Mouse (Mus musculus): Measurements from ENCODE around the gene P2rx7. TPM values are rescaled to one million over a fixed set of nuclear protein-coding genes. Genes with fewer than 3 reads are reported as not detected.

The P2rx7 gene
- polyA plus RNA-seq, 1 experiment from 2014 or later, result 1.3 TPM

DNA sequence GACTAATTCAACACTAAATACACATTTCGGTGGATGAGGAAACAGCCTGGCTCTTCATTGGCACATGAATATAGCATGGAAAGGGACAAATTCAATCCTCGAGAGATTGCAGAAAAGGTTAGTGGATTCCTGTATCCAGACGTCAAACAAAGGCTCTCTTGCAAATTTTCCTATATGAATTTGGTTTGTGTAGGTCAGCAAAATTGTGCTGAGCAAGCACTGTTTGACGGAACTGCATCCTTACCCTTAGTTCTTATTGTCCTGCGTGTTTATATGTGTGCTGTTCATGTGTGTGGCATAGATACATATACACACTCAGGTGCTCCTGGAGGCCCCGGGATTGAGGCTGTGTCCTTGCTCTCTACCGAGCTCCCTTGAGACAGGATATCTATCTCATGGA, 45.4 kb downstream of the P2rx7 start:
- DNase-seq (ENCODE audit: low spot score) (no peak), ATAC-seq (replicated peaks; ENCODE audit: low FRiP score) (no peak)
- Histone ChIP-seq H3K36me3 (ENCODE audit: control insufficient read depth, insufficient read depth, low read length) (no peaks in the 10 kb centered on the region), H3K4me1 (replicated peaks; ENCODE audit: control insufficient read depth, insufficient read depth, low read length) (no peaks in the 10 kb centered on the region), H3K4me2 (no peak overlapping the region), H3K9ac (ENCODE audit: low read depth, low read length) (no peak overlapping the region), H3K9me3 (ENCODE audit: control insufficient read depth, low read length) (no peaks in the 10 kb centered on the region), H3K4me3 (ENCODE audit: low read depth, low read length) (no peak overlapping the region), H3K27ac (ENCODE audit: low read depth, low read length) (no peak overlapping the region), H3K27me3 (replicated peaks; ENCODE audit: control insufficient read depth, insufficient read depth, low read length) (no peaks in the 10 kb centered on the region)
- 88% methylated on average over 7 of the region's 7 CpGs for WGBS

DNA sequence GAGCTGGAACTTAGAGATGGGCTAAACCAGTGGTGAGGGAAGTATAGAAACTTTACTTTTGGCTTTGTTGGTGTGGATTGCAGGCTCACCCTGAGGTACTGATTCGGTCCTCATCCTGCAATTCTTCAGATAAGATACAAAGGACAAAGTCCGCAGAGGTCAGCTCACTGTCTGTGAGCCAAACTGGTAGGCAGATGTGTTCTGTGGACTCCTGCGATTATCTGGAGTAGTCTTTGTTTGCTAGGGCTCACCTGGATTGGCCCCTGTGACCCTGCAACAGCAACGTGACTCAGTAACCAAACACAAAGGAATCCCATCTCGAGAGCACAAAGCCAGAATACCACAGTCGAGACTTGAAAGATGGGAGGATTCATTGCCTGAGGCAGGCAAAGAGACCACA, 46.8 kb downstream of the P2rx7 start:
- Histone ChIP-seq H3K9ac (ENCODE audit: low read depth, low read length) (no peak overlapping the region), H3K9me3 (ENCODE audit: control insufficient read depth, low read length) (no peaks in the 10 kb centered on the region), H3K27me3 (replicated peaks; ENCODE audit: control insufficient read depth, insufficient read depth, low read length) (no peaks in the 10 kb centered on the region), H3K4me3 (ENCODE audit: low read depth, low read length) (no peak overlapping the region), H3K4me1 (replicated peaks; ENCODE audit: control insufficient read depth, insufficient read depth, low read length) (no peaks in the 10 kb centered on the region), H3K4me2 (no peak overlapping the region), H3K36me3 (ENCODE audit: control insufficient read depth, insufficient read depth, low read length) (no peaks in the 10 kb centered on the region), H3K27ac (ENCODE audit: low read depth, low read length) (no peak overlapping the region)
- no peak for ATAC-seq (replicated peaks; ENCODE audit: low FRiP score)
- WGBS, result 64% methylated on average over 6 of the region's 6 CpGs
- DNase-seq (ENCODE audit: low spot score), result no peak

- H3K9ac ChIP-seq (ENCODE audit: low read depth, low read length), result no peak overlapping the region
- DNase-seq (ENCODE audit: low spot score), result no peak
- no peaks in the 10 kb centered on the region for H3K9me3 ChIP-seq (ENCODE audit: control insufficient read depth, low read length)
- no peaks in the 10 kb centered on the region for H3K27me3 ChIP-seq (replicated peaks; ENCODE audit: control insufficient read depth, insufficient read depth, low read length)
- H3K36me3 ChIP-seq (ENCODE audit: control insufficient read depth, insufficient read depth, low read length), result no peaks in the 10 kb centered on the region
- WGBS, result 64% methylated on average over 13 of the region's 13 CpGs
- H3K27ac ChIP-seq (ENCODE audit: low read depth, low read length), result no peak overlapping the region
- H3K4me2 ChIP-seq, result no peak overlapping the region
- no peak overlapping the region for H3K4me3 ChIP-seq (ENCODE audit: low read depth, low read length)
- no peak for ATAC-seq (replicated peaks; ENCODE audit: low FRiP score)
- peaks cover 11% of the 10 kb centered on the region for H3K4me1 ChIP-seq (replicated peaks; ENCODE audit: control insufficient read depth, insufficient read depth, low read length)
Observed at GRCm38 (mm10) chr5:122693431-122694207, 49.9 kb downstream of the P2rx7 start.

DNA sequence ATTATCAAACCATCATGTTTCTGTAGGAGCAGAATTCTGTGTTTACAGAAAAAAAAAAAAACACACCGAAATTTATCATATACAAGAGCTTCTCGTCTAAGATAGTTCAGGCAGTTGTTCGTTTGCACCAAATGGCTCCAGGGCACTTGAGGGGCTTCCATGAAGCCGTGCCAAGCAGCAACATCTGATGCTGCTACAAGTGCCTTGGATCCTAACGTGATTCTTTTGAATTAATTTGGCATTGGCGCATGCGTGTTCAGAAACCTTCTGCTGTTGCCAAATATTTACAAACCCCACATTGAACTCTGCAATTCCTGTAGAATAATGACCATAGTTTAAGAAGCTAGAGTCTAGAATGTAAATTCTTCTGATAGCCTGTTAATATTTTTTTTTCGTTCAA, 51.8 kb downstream of the P2rx7 start:
- H3K9me3 ChIP-seq (ENCODE audit: control insufficient read depth, low read length), result no peaks in the 10 kb centered on the region
- no peak for DNase-seq (ENCODE audit: low spot score)

GRCm38 (mm10) chr5:122698041-122698700, 54.5 kb downstream of the P2rx7 start:
- Histone ChIP-seq H3K27ac (ENCODE audit: low read depth, low read length) (no peak overlapping the region), H3K9ac (ENCODE audit: low read depth, low read length) (no peak overlapping the region), H3K4me2 (peak overlapping the region; percentile 25), H3K4me1 (replicated peaks; ENCODE audit: control insufficient read depth, insufficient read depth, low read length) (peaks cover 31% of the 10 kb centered on the region), H3K4me3 (ENCODE audit: low read depth, low read length) (no peak overlapping the region), H3K9me3 (ENCODE audit: control insufficient read depth, low read length) (no peaks in the 10 kb centered on the region), H3K27me3 (replicated peaks; ENCODE audit: control insufficient read depth, insufficient read depth, low read length) (no peaks in the 10 kb centered on the region), H3K36me3 (ENCODE audit: control insufficient read depth, insufficient read depth, low read length) (no peaks in the 10 kb centered on the region)
- DNase-seq (ENCODE audit: low spot score) (no peak), ATAC-seq (replicated peaks; ENCODE audit: low FRiP score) (no peak)
- 52% methylated on average over 10 of the region's 10 CpGs for WGBS

More for the DNA sequence above, 51.8 kb downstream of the P2rx7 start:
- H3K9ac ChIP-seq (ENCODE audit: low read depth, low read length), result no peak overlapping the region
- WGBS, result 83% methylated on average over 8 of the region's 8 CpGs
- H3K4me2 ChIP-seq, result no peak overlapping the region
- no peak overlapping the region for H3K4me3 ChIP-seq (ENCODE audit: low read depth, low read length)
- no peaks in the 10 kb centered on the region for H3K36me3 ChIP-seq (ENCODE audit: control insufficient read depth, insufficient read depth, low read length)
- no peaks in the 10 kb centered on the region for H3K27me3 ChIP-seq (replicated peaks; ENCODE audit: control insufficient read depth, insufficient read depth, low read length)
- no peak for ATAC-seq (replicated peaks; ENCODE audit: low FRiP score)
- H3K4me1 ChIP-seq (replicated peaks; ENCODE audit: control insufficient read depth, insufficient read depth, low read length), result peaks cover 24% of the 10 kb centered on the region
- H3K27ac ChIP-seq (ENCODE audit: low read depth, low read length), result no peak overlapping the region

GRCm38 (mm10) chr5:122698701-122699060, 55.0 kb downstream of the P2rx7 start:
- Histone ChIP-seq H3K27ac (ENCODE audit: low read depth, low read length) (no peak overlapping the region), H3K4me3 (ENCODE audit: low read depth, low read length) (no peak overlapping the region), H3K36me3 (ENCODE audit: control insufficient read depth, insufficient read depth, low read length) (no peaks in the 10 kb centered on the region), H3K4me1 (replicated peaks; ENCODE audit: control insufficient read depth, insufficient read depth, low read length) (peaks cover 35% of the 10 kb centered on the region), H3K9ac (ENCODE audit: low read depth, low read length) (no peak overlapping the region), H3K4me2 (peak overlapping the region; percentile 25), H3K9me3 (ENCODE audit: control insufficient read depth, low read length) (no peaks in the 10 kb centered on the region), H3K27me3 (replicated peaks; ENCODE audit: control insufficient read depth, insufficient read depth, low read length) (no peaks in the 10 kb centered on the region)
- WGBS, result 57% methylated on average over 9 of the region's 9 CpGs
- ATAC-seq (replicated peaks; ENCODE audit: low FRiP score), result no peak
- no peak for DNase-seq (ENCODE audit: low spot score)

DNA sequence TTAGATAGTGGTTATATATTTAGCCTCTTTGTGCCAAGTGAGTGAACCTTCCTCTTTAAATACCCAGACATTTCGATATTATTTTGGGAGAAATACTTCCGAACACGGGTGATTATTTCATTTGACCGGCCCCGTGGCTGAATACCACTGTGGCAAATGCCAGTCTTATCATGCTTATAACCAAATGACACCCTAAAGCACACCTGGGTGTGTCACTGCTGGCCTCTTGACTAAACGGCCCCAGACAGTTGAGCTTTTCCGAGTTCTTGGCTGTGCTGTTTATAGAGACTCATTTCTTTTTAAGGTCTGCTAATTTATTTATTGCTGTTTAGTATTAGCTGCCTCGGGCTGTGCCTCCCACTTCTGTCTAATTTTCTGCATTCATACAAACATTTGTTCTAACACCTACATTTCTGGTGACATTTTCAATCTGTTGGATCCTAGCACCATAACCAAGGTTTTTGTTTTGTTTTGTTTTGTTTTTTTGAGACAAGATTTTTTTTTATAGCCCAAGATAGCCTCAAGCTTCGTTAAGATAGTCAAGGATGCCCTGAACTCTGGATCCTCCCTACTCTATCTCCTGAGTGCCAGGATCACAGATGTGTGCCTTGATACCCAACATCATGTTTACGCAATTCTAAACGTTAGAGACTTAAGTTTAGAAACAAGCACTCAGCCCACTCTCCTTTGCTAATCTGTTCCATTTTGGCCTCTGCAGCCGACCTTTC, 56.6 kb downstream of the P2rx7 start:
- WGBS, result 66% methylated on average over 12 of the region's 12 CpGs
- H3K27me3 ChIP-seq (replicated peaks; ENCODE audit: control insufficient read depth, insufficient read depth, low read length), result no peaks in the 10 kb centered on the region
- peak overlapping the region; percentile 4; the same call in 1 of the 2 replicates for H3K4me2 ChIP-seq
- H3K4me3 ChIP-seq (ENCODE audit: low read depth, low read length), result no peak overlapping the region
- H3K36me3 ChIP-seq (ENCODE audit: control insufficient read depth, insufficient read depth, low read length), result no peaks in the 10 kb centered on the region
- no peak overlapping the region for H3K9ac ChIP-seq (ENCODE audit: low read depth, low read length)
- peaks cover 37% of the 10 kb centered on the region for H3K4me1 ChIP-seq (replicated peaks; ENCODE audit: control insufficient read depth, insufficient read depth, low read length)
- DNase-seq (ENCODE audit: low spot score) (no peak), ATAC-seq (replicated peaks; ENCODE audit: low FRiP score) (peak; percentile 53)
- H3K9me3 ChIP-seq (ENCODE audit: control insufficient read depth, low read length), result no peaks in the 10 kb centered on the region
- H3K27ac ChIP-seq (ENCODE audit: low read depth, low read length), result peak overlapping the region; percentile 30; the same call in 1 of the 2 replicates

DNA sequence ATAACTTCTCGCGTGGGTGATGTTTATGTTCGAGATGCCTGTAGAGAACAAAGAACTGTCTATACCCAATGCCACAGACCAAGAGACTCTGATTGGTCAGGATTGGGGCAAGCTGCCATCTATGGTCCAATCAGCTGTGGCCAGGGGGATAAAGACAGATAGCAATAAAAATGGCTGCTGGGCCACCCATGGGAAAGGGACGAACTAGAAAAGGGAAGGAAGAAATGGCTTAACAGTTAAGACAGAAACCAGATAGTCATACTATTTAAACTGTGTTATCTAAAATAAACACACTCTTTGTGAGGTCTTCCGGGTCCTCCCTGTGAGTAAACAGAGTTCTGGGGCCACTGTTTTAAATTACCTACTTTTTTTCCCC, 57.1 kb downstream of the P2rx7 start:
- Histone ChIP-seq H3K9ac (ENCODE audit: low read depth, low read length) (no peak overlapping the region), H3K4me2 (peak overlapping the region; percentile 4; the same call in 1 of the 2 replicates), H3K27ac (ENCODE audit: low read depth, low read length) (peak overlapping the region; percentile 30; the same call in 1 of the 2 replicates), H3K4me3 (ENCODE audit: low read depth, low read length) (no peak overlapping the region), H3K4me1 (replicated peaks; ENCODE audit: control insufficient read depth, insufficient read depth, low read length) (peaks cover 37% of the 10 kb centered on the region), H3K36me3 (ENCODE audit: control insufficient read depth, insufficient read depth, low read length) (no peaks in the 10 kb centered on the region), H3K27me3 (replicated peaks; ENCODE audit: control insufficient read depth, insufficient read depth, low read length) (no peaks in the 10 kb centered on the region), H3K9me3 (ENCODE audit: control insufficient read depth, low read length) (no peaks in the 10 kb centered on the region)
- 30% methylated on average over 5 of the region's 5 CpGs for WGBS
- ATAC-seq (replicated peaks; ENCODE audit: low FRiP score) (peak; percentile 74), DNase-seq (ENCODE audit: low spot score) (no peak)
